Mouse (Mus musculus) limb, embryonic 11.5 days (tissue): ENCODE data around the gene Rasgrf2. TPM values are rescaled to one million over a fixed set of nuclear protein-coding genes. Genes with fewer than 3 reads are reported as not detected.
A peak's percentile ranks its signal among the peaks of the same experiment; 100 is the strongest.

Experiments
- ATAC-seq: fragments of 200-750 bp; cut with Nextera tagmentation; 2 replicates; pipeline ENCODE4 v1.8.0; 2017; ENCODE audit warnings: low read depth; ENCODE audit not compliant: insufficient number of reproducible peaks, low FRiP score, low TSS enrichment
- DNase-seq: peaks from one replicate; pipeline ENCODE4 v3.0.0-alpha.2; 2015; ENCODE audit warnings: low spot score
- H3K27ac ChIP-seq: fragments of 300-500 bp; sonication (generic); replicated peaks from 2 replicates; pipeline ENCODE4 v1.5.1; 2014; ENCODE audit warnings: low read depth, mild to moderate bottlenecking, low read length
- H3K27me3 ChIP-seq: fragments of 300-500 bp; sonication (generic); 2 replicates; pipeline ENCODE4 v1.6.1; 2014; ENCODE audit warnings: mild to moderate bottlenecking, low read length, mixed read lengths; ENCODE audit not compliant: control insufficient read depth, insufficient read depth
- H3K36me3 ChIP-seq: fragments of 300-500 bp; sonication (generic); 2 replicates; pipeline ENCODE4 v1.6.1; 2014; ENCODE audit warnings: mild to moderate bottlenecking, low read length, moderate library complexity, mixed read lengths; ENCODE audit not compliant: control insufficient read depth, insufficient read depth
- H3K4me1 ChIP-seq: fragments of 300-500 bp; sonication (generic); 2 replicates; pipeline ENCODE4 v1.6.1; 2014; ENCODE audit warnings: low read length, mixed read lengths; ENCODE audit not compliant: control insufficient read depth, insufficient read depth
- H3K4me2 ChIP-seq: fragments of 300-500 bp; sonication (generic); 2 replicates; pipeline ENCODE4 v1.6.1; 2014; ENCODE audit warnings: low read depth, mild to moderate bottlenecking, moderate library complexity; ENCODE audit not compliant: severe bottlenecking
- H3K4me3 ChIP-seq: fragments of 300-500 bp; sonication (generic); 2 replicates; pipeline ENCODE4 v1.5.1; 2014; ENCODE audit warnings: low read depth, low read length
- H3K9ac ChIP-seq: fragments of 300-500 bp; sonication (generic); 2 replicates; pipeline ENCODE4 v1.6.1; 2014; ENCODE audit warnings: mild to moderate bottlenecking, low read length
- H3K9me3 ChIP-seq: fragments of 300-500 bp; sonication (generic); 2 replicates; pipeline ENCODE4 v1.6.1; 2016; ENCODE audit warnings: low read length; ENCODE audit not compliant: control insufficient read depth
- WGBS: fragments of 180-500 bp; shearing (Covaris S2); extraction: QIAGEN DNeasy Blood & Tissue Kit; methylation state at CpG from one replicate; pipeline ENCODE4 v1.1.7; 2014; 5-methylcytosine and 5-hydroxymethylcytosine counted together
- polyA plus RNA-seq: library from polyadenylated mRNA; unstranded; fragments of >200 nt; fragmentation: Nextera tagmentation; extraction: Ambion mirVana; gene quantifications from 2 replicates; pipeline ENCODE4 v1.2.1, GENCODE M21; 2014

Rasgrf2 gene
- polyA plus RNA-seq, 1 experiment from 2014 or later: 0.05 TPM

- Histone ChIP-seq H3K9ac (no peak overlapping the region), H3K4me2 (no peak overlapping the region), H3K36me3 (no peaks in the 10 kb centered on the region), H3K27me3 (no peaks in the 10 kb centered on the region), H3K4me1 (no peaks in the 10 kb centered on the region), H3K9me3 (no peaks in the 10 kb centered on the region), H3K4me3 (no peak overlapping the region), H3K27ac (no peak overlapping the region)
- DNase-seq (no peak), ATAC-seq (no peak)
These were observed 175.0 kb downstream of the Rasgrf2 start for GRCm38 (mm10) chr13:91956474-91956873.

GRCm38 (mm10) chr13:91955646-91956045 is 175.8 kb downstream of the Rasgrf2 start:
- H3K4me2 ChIP-seq: no peak overlapping the region
- H3K27me3 ChIP-seq: no peaks in the 10 kb centered on the region
- no peak overlapping the region for H3K9ac ChIP-seq
- DNase-seq: no peak
- no peak overlapping the region for H3K27ac ChIP-seq
- H3K36me3 ChIP-seq: no peaks in the 10 kb centered on the region
- 83% methylated on average over 2 of the region's 2 CpGs for WGBS
- H3K4me1 ChIP-seq: no peaks in the 10 kb centered on the region
- no peak for ATAC-seq
- no peak overlapping the region for H3K4me3 ChIP-seq
- H3K9me3 ChIP-seq: no peaks in the 10 kb centered on the region

DNA sequence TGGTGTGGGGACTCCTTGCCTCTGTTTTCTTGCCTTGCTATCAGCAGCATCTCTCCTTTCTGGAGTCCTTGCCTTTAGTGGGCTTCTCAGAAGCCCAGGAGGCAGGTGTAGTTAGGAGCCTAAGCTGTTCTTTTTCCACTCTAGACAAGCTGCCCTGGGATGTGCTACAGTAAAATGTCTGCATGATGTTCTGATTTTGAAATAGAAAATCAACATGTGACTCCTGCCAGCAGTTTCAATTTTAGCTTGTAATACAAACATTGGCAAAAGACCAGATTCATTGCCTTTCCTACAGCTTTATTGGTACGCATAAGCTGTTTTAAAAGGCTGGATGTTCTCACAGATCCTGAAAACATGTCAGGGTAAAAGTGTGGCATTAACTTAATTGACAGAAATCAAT is 176.3 kb downstream of the Rasgrf2 start:
- Histone ChIP-seq H3K4me2 (no peak overlapping the region), H3K27ac (no peak overlapping the region), H3K4me3 (no peak overlapping the region), H3K4me1 (no peaks in the 10 kb centered on the region), H3K9me3 (no peaks in the 10 kb centered on the region), H3K27me3 (no peaks in the 10 kb centered on the region), H3K36me3 (no peaks in the 10 kb centered on the region), H3K9ac (no peak overlapping the region)
- WGBS: 89% methylated on average over 1 of the region's 1 CpGs
- DNase-seq (no peak), ATAC-seq (no peak)

DNA sequence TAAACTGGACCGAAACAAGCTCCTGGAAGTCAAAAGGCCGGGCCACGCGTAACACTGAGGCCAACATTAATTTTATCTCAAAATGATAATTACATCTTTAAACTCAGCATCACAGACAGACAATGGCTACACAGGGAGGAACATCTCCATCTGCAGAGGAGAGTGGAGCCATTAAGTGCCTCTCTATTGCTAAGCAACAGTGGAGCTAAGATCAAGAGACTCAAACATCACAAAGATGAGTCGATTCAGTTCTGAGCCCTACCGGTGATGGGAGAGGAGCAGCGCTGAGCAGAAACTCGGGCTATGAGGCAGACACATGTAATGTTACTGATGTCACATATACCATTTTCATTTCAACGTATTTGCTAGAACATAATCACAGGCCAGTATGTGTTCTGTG is 191.3 kb downstream of the Rasgrf2 start:
- H3K27me3 ChIP-seq: no peaks in the 10 kb centered on the region
- ATAC-seq (no peak), DNase-seq (no peak)
- H3K27ac ChIP-seq: no peak overlapping the region
- H3K36me3 ChIP-seq: no peaks in the 10 kb centered on the region
- no peaks in the 10 kb centered on the region for H3K9me3 ChIP-seq
- no peak overlapping the region for H3K4me3 ChIP-seq
- no peak overlapping the region for H3K9ac ChIP-seq
- H3K4me1 ChIP-seq: no peaks in the 10 kb centered on the region
- 92% methylated on average over 9 of the region's 9 CpGs for WGBS
- H3K4me2 ChIP-seq: no peak overlapping the region

DNA sequence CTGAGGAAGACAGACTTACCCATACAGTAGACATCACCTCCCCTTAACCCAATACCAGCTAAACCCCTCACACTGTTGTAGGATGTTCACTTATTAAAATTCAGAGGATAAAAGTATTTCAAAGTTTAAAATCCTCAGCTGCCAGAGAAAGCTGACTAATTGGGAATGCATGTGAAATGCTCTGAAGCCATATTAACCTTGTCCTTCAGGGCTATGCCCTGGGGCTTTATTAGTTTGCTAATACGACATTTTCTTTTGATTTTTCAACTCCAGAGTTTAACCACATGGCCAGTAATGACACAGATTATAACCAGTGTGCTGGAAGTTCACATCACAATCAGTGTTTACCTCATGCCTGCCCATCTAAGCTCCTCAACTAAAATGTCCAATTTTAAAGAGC is 192.6 kb downstream of the Rasgrf2 start:
- no peaks in the 10 kb centered on the region for H3K4me1 ChIP-seq
- no peak overlapping the region for H3K9ac ChIP-seq
- H3K27ac ChIP-seq: no peak overlapping the region
- H3K4me2 ChIP-seq: no peak overlapping the region
- no peaks in the 10 kb centered on the region for H3K9me3 ChIP-seq
- H3K4me3 ChIP-seq: no peak overlapping the region
- no peaks in the 10 kb centered on the region for H3K36me3 ChIP-seq
- 7% methylated on average over 1 of the region's 1 CpGs for WGBS
- 0 out of 2 replicates have a peak, but pooled peaks have one; percentile 47 for ATAC-seq
- H3K27me3 ChIP-seq: no peaks in the 10 kb centered on the region
- no peak for DNase-seq

DNA sequence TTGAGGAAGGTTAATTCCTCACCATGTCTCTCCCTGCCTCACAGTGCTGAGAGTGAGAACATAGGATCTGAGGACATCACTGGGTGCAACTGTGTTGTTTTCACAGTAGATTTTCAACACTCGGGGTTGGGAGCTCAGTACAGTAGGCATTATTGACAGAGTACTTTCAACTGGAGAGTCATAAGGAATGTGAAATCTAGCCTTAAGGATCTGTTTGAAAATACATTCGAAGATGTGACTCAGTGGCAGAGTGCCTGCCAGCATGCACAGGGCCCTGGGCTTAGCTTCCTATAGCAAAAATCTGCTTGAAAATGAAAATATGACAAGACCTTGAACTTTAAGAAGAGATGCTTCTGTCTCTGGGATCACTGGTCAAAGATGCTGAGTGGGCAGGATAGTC is 194.2 kb downstream of the Rasgrf2 start:
- Histone ChIP-seq H3K27me3 (no peaks in the 10 kb centered on the region), H3K9me3 (no peaks in the 10 kb centered on the region), H3K27ac (no peak overlapping the region), H3K4me2 (no peak overlapping the region), H3K4me3 (no peak overlapping the region), H3K36me3 (no peaks in the 10 kb centered on the region), H3K4me1 (no peaks in the 10 kb centered on the region), H3K9ac (no peak overlapping the region)
- no peak for ATAC-seq
- WGBS: 91% methylated on average over 2 of the region's 2 CpGs
- DNase-seq: no peak

GRCm38 (mm10) chr13:91932122-91932521 is 199.3 kb downstream of the Rasgrf2 start:
- ATAC-seq (no peak), DNase-seq (no peak)
- H3K4me1 ChIP-seq: no peaks in the 10 kb centered on the region
- H3K27ac ChIP-seq: no peak overlapping the region
- H3K36me3 ChIP-seq: no peaks in the 10 kb centered on the region
- no peaks in the 10 kb centered on the region for H3K9me3 ChIP-seq
- H3K27me3 ChIP-seq: no peaks in the 10 kb centered on the region
- no peak overlapping the region for H3K4me3 ChIP-seq
- no peak overlapping the region for H3K4me2 ChIP-seq
- no peak overlapping the region for H3K9ac ChIP-seq
- 91% methylated on average over 1 of the region's 1 CpGs for WGBS

DNA sequence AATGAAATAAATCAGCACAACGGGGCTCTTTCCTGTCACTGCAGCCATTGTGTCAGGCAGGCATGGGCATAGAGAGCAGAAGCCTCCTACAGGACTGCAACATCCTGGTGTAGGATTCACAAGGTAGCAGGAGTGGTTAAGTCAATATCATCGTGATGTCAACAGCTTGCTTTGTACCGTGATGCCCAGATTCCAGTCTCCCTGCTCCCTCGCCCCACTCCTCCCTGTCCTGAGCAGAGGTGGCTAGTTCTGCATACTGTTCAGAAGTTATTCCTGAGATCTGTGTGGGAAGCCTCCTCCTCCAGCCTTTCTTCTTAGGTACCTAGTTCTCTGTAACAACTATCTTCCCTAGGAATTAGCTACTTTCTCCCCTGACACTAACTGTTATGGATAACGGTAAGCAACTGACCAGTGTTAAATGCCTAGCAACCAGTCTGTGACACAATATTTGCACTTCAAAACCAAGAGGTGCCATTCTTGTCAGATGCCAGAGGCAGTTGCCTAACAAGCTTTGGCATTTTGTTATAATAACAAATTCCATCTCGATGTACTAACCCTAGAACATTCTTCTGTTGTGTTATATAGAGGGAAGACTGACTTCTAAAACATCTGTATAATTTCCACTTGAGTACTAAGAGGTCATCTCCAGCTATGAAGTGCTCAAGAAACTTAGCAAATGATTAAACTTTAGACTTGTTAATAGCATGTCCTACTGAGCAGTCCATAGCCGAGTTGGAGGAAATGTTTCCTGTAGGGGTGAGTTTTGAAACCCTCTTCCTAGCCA is 201.3 kb downstream of the Rasgrf2 start:
- no peak for ATAC-seq
- 76% methylated on average over 7 of the region's 7 CpGs for WGBS
- H3K36me3 ChIP-seq: no peaks in the 10 kb centered on the region
- no peaks in the 10 kb centered on the region for H3K4me1 ChIP-seq
- H3K4me3 ChIP-seq: no peak overlapping the region
- H3K9ac ChIP-seq: no peak overlapping the region
- no peaks in the 10 kb centered on the region for H3K27me3 ChIP-seq
- no peaks in the 10 kb centered on the region for H3K9me3 ChIP-seq
- DNase-seq: no peak
- H3K27ac ChIP-seq: no peak overlapping the region
- H3K4me2 ChIP-seq: no peak overlapping the region
